Comparison of ENCODE assay signal across 21 mouse cellular contexts in genomic region chr17:35550871-35551270, GRCm38 (mm10). TPM values are rescaled to one million over a fixed set of nuclear protein-coding genes. Genes with fewer than 3 reads are reported as not detected.
DNase-seq lines count a peak whose midpoint lies in the region; ATAC-seq lines count a peak whose summit lies in the region.
"Had no signal": no experiment of that assay in that cellular context is flagged by ENCODE, and none has a peak within 500 bp of the region (broad histone marks: within the 10 kb centered on the region; RNA-seq: fewer than 3 reads in every experiment).

No protein-coding gene starts in this region.

- H3K4me1 ChIP-seq in heart, embryonic 15.5 days (replicated peaks): peaks cover 38% of the 10 kb centered on the region

- ATAC-seq in heart, embryonic 15.5 days (replicated peaks; ENCODE audit: insufficient number of reproducible peaks, insufficient read depth, low FRiP score, low read depth): no peak
- ATAC-seq: forebrain, embryonic 16.5 days; liver, postnatal 0 days; midbrain, embryonic 16.5 days had no signal

- H3K27ac ChIP-seq in heart, embryonic 15.5 days: peak overlapping the region; percentile 99

- H3K4me3 ChIP-seq in heart, embryonic 15.5 days: no peak overlapping the region

- H3K9ac ChIP-seq in heart, embryonic 15.5 days: no peak overlapping the region
- H3K9ac ChIP-seq: liver, postnatal 0 days had no signal

- no peaks in the 10 kb centered on the region for H3K36me3 ChIP-seq in heart, embryonic 15.5 days

- no peak overlapping the region for H3K4me2 ChIP-seq in heart, embryonic 15.5 days

- no peaks in the 10 kb centered on the region for H3K9me3 ChIP-seq in heart, embryonic 15.5 days (replicated peaks)

- peak; percentile 18 for DNase-seq in cerebellum, adult 11-12 months
- DNase-seq in cerebellum, adult 9-11 months: no peak
- no peak for DNase-seq in heart, adult 9 months (ENCODE audit: low spot score in 2 of 2)
- DNase-seq in ovary, postnatal 36 days (ENCODE audit: low spot score): peak; percentile 32
- no peak for DNase-seq in ovary, postnatal 10 days (ENCODE audit: low spot score)
- DNase-seq in embryo, embryonic 11 days: no peak
- no peak for DNase-seq in lung, postnatal 14 days
- DNase-seq: B cell, adult 2 months; cerebellum, adult 11 months; cerebellum, postnatal 36 days; liver; liver, postnatal 0 days; right cerebral cortex, postnatal 25 days had no signal

- H3K27me3 ChIP-seq in heart, embryonic 15.5 days: no peaks in the 10 kb centered on the region

- WGBS in heart, embryonic 15.5 days: 51% methylated on average over 8 of the region's 8 CpGs

RNA-seq across cellular contexts. Expression of gene Cdsn, which starts 1.1 kb away (rescaled TPM):
- 0.47 and 0.59 TPM in 2 replicates for polyA plus RNA-seq in heart, embryonic 15.5 days (2015; fragmentation: Nextera tagmentation; extraction: Ambion mirVana)
- polyA plus RNA-seq: embryonic facial prominence, embryonic 11.5 days; forebrain, embryonic 16.5 days; kidney, embryonic 14.5 days; liver, postnatal 0 days had no signal

RNA-seq across cellular contexts. Expression of gene 2300002M23Rik, which starts 16.4 kb away (rescaled TPM):
- polyA plus RNA-seq in heart, embryonic 15.5 days (2015; fragmentation: Nextera tagmentation; extraction: Ambion mirVana): not detected in 2 replicates
- polyA plus RNA-seq: brain, embryonic 14.5 days; embryonic facial prominence, embryonic 11.5 days; forebrain, embryonic 16.5 days; kidney, embryonic 14.5 days; liver, postnatal 0 days; midbrain, embryonic 16.5 days; neural tube, embryonic 11.5 days; testis, adult 2 months had no signal

RNA-seq across cellular contexts. Expression of gene Psors1c2, which starts 17.9 kb away (rescaled TPM):
- polyA plus RNA-seq in heart, embryonic 15.5 days (2015; fragmentation: Nextera tagmentation; extraction: Ambion mirVana): 1.8 and 2.3 TPM in 2 replicates

RNA-seq across cellular contexts. Expression of gene Cchcr1, which starts 34.0 kb away (rescaled TPM):
- 12.8 and 15.4 TPM in 2 replicates for polyA plus RNA-seq in heart, embryonic 15.5 days (2015; fragmentation: Nextera tagmentation; extraction: Ambion mirVana)

RNA-seq across cellular contexts. Expression of gene Tcf19, which starts 34.2 kb away (rescaled TPM):
- 51.8 and 63.3 TPM in 2 replicates for polyA plus RNA-seq in heart, embryonic 15.5 days (2015; fragmentation: Nextera tagmentation; extraction: Ambion mirVana)

Comparison
In these comparisons a context has a peak if more than half of its experiments do, and no peak if none do; other contexts are left out.
1. DNase-seq: peak in cerebellum, adult 11-12 months (single experiment) and ovary, postnatal 36 days (single experiment); none in cerebellum, adult 9-11 months (single experiment), heart, adult 9 months (0 of 2), ovary, postnatal 10 days (single experiment), embryo, embryonic 11 days (single experiment) and lung, postnatal 14 days (single experiment).